Mouse (Mus musculus): ENCODE results near the gene Cdkn1c. TPM values are rescaled to one million over a fixed set of nuclear protein-coding genes. Genes with fewer than 3 reads are reported as not detected.

The Cdkn1c gene
- total RNA-seq, 2 experiments from 2014 or later, result 56.1 to 60.4 TPM

DNA sequence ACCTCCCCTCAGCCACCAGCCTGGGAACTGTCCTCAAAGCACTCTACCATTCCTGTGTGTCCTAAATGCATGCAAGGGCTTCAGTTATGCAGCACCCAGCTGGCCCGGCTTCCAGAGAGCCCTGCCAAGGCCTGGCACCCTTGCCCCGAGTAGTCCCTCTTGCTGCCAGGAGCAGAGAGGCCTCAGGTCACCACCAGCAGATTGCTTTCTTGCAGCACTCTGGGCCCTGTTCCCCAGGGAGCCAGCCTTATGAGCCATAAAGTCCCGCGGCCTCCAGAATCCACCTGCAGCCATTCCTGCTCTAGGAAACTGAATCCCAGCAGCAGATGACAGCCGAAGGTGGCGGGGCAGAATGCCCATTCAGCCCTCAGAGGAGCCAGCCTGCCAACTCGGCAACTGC is 27.5 kb downstream of the Cdkn1c start:
- DNase-seq, result peak; percentile 64

GRCm38 (mm10) chr7:143432631-143433030 is 28.2 kb downstream of the Cdkn1c start:
- DNase-seq, result no peak

DNA sequence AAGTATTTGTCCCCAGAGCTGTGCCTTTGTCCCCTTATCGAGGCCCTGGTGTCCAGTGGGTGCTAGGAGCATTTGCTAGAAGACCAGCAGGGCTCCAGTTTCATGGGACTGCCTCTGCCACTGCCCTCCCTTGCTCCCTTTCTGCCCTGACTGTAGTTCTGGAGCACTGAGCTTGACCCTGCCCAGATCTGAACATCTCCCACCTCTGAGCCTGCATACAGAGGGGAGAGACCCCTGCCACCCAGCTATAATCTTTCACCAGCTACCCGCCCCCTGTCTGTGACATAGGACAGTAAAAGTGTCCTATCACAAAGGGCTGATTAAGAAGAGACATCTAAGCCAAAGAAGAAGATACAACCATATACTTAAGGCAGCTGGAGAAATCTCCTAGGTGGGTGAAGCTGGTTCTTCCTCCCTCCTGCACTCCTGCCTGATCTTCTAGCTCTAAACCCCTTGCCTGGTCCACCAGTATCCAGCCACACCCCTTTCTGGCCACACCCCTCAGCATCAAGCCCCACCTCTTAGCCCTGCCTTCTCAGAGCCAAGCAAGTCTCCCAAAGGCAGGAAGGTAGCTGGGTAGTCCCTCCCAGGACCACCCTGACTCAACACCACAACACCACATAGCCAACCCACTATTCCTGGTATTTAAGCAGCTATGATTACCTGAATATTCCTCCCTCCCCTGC is 31.9 kb downstream of the Cdkn1c start:
- DNase-seq, result no peak

- DNase-seq, result no peak
Observed at GRCm38 (mm10) chr7:143428142-143428813, 32.6 kb downstream of the Cdkn1c start.

GRCm38 (mm10) chr7:143419585-143420160 is 41.2 kb downstream of the Cdkn1c start:
- no peak for DNase-seq

DNA sequence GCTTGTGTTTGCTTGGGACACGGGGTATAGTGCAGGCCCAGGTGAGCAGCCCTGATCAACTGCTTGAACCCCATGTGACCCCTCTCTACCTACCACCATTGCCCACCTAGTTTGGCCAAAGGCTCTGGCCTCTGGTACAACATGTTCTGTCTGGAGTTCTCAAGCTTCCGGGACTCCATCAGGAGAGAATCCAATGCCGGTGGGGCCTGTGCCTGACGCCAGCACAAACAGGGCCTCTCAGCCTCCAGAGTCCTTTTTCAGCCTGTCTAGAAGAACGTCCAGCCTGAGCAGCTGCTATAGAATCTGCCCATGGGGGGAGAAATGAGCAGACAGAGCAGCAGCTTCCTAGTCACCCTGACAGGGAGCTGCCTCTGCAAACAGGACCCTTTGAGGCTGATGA is 43.0 kb downstream of the Cdkn1c start:
- no peak for DNase-seq

DNA sequence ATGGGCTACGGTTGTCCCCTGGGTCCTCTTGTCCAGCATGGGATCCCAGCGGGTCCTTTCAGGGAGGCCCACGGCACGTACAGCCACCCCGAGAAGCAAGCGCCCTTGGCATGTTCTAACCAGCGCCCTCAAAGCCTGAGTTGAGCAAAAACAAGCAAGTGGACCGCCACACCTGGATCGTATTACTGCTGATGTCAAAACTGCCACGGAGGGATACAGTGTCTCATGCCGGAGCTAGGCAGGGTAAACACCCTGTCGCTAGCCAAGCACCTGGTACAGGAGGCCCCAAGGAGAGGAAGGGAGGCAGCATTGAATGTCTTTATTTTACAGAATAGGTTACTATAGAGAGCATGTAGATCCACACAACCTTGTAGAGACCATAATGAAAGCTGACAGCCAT is 44.4 kb downstream of the Cdkn1c start:
- DNase-seq, result no peak

DNA sequence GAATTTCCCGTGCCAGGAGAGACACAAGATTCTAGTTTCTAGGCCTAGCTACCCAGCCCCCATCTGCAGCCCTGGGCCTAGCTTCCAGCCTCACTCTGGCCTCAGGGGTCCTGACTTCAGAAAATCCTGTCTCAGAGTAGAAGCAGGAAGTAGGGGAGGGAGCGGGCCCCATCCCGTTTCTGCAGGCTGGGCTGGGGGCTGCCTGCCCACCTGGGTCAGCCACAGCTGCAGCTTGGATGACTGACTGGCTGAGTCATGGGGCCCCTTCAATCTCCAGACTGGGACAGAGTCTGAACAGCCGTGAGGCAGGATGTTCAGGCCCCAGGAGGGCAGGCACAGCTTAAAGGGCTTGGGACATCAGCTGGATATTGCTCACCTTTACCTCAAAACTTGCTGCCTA is 45.8 kb downstream of the Cdkn1c start:
- DNase-seq, result no peak

DNA sequence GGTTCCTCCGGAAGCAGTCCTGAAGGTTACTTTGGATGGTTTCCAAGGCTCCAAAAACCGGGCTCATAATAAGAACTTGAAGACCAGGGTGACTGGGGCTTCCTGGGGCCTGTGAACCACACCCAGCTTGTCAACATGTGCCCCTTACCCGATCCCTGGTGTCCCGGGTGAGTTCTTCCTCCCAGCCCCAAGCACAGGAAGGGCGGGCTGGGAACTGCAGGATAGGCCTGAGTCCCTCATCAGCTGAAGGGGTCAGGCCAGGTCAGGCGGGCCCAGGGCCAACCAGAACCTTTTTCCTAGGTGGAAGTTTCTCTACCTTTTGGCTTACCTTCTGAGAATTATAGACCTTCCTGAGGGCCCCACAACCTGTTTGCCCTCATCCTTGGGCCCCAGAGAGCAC is 48.2 kb downstream of the Cdkn1c start:
- no peak for DNase-seq

- DNase-seq, result peak; percentile 37
Observed at GRCm38 (mm10) chr7:143408615-143409021, 52.2 kb downstream of the Cdkn1c start.

Other genes with a start within 250 kb of the Cdkn1c start
- under 1 TPM; 0.45 to 0.55 TPM for gene Slc22a18, start 12.7 kb upstream of the Cdkn1c start, total RNA-seq (2021)
- not detected for gene Phlda2, start 42.1 kb upstream of the Cdkn1c start, total RNA-seq (2021)
- 100 to 1,000 TPM; 203 to 204 TPM for gene Nap1l4, start 88.1 kb upstream of the Cdkn1c start, total RNA-seq (2021)
- 10 to 100 TPM; 24.5 to 27.1 TPM for gene Cars, start 139.0 kb upstream of the Cdkn1c start, total RNA-seq (2021)
- 1 to 10 TPM; 1.0 to 1.4 TPM for gene Tnfrsf26, start 167.7 kb upstream of the Cdkn1c start, total RNA-seq (2021)
- gene Tnfrsf22, start 188.6 kb upstream of the Cdkn1c start, total RNA-seq (2021), result 1 to 10 TPM; 3.6 to 5.0 TPM
- 1 to 10 TPM; 3.4 to 3.6 TPM for gene Tnfrsf23, start 224.8 kb upstream of the Cdkn1c start, total RNA-seq (2021)

Measured in heart, postnatal 4 days (tissue).